ENCODE assay signal across 20 mouse cellular contexts in the genomic region with DNA sequence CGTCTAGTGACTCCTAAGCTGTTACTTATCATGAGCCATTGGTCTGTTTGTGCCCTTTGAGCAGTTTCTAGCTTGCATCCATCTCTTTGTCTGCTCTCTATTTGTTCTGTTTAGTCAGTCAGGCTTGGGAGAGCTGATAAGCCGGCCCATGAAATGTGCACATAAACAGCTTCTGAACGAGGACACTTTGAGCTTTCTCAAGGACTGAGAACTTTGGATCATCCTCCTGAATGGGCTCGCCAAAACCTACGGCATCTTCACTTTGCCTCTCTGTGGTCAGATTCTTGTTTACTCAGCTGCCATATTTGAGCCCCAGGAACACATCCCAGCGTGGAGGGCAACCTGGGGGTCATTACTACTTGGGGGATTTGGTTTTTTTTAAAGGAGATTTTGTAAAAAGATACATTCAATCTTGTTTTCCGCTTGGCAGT.
DNase-seq lines count a peak whose midpoint lies in the region; TF ChIP-seq lines count a peak whose summit lies in the region.
"Had no signal": no experiment of that assay in that cellular context is flagged by ENCODE, and none has a peak within 500 bp of the region (broad histone marks: within the 10 kb centered on the region; RNA-seq: fewer than 3 reads in every experiment).

No protein-coding gene starts in this region.

- H3K4me1 ChIP-seq in lung, adult 2 months (ENCODE audit: control insufficient read depth, insufficient read depth, low read length): no peaks in the 10 kb centered on the region; the same call in 1 of the 2 replicates
- H3K4me1 ChIP-seq in thymus, adult 2 months (replicated peaks; ENCODE audit: control insufficient read depth, insufficient read depth, low read length): no peaks in the 10 kb centered on the region
- H3K4me1 ChIP-seq: forebrain, embryonic 12.5 days; hindbrain, embryonic 12.5 days; liver, embryonic 13.5 days had no signal

- no peak for TF ChIP-seq POLR2A in lung, adult 2 months (IDR thresholded peaks at IDR 0.05; ENCODE audit: borderline replicate concordance, extremely low read depth, low read depth, low read length)
- no peak for TF ChIP-seq POLR2A in thymus, adult 2 months (IDR thresholded peaks at IDR 0.05; ENCODE audit: control insufficient read depth, extremely low read depth, insufficient read depth, low read length, poor library complexity)

- no peak overlapping the region for H3K27ac ChIP-seq in thymus, adult 2 months (ENCODE audit: control insufficient read depth, insufficient read depth, low read length)
- H3K27ac ChIP-seq: forebrain, embryonic 12.5 days; gastrocnemius, adult 2 months; hindbrain, embryonic 12.5 days; kidney, postnatal 0 days; liver, embryonic 13.5 days; macrophage had no signal

- H3K36me3 ChIP-seq in thymus, adult 2 months (ENCODE audit: control insufficient read depth, insufficient read depth, low read length): no peaks in the 10 kb centered on the region
- H3K36me3 ChIP-seq: forebrain, embryonic 12.5 days; hindbrain, embryonic 12.5 days; liver, embryonic 13.5 days had no signal

- no peak overlapping the region for H3K4me3 ChIP-seq in lung, adult 2 months (replicated peaks; ENCODE audit: extremely low read depth, low read depth, low read length)
- no peak overlapping the region for H3K4me3 ChIP-seq in thymus, adult 2 months (ENCODE audit: control insufficient read depth, insufficient read depth, low read length)
- H3K4me3 ChIP-seq: forebrain, embryonic 12.5 days; gastrocnemius, adult 2 months; hindbrain, embryonic 12.5 days; liver, embryonic 13.5 days had no signal

- H3K27me3 ChIP-seq in thymus, adult 2 months (ENCODE audit: control insufficient read depth, insufficient read depth, low read length): no peaks in the 10 kb centered on the region
- H3K27me3 ChIP-seq: forebrain, embryonic 12.5 days; hindbrain, embryonic 12.5 days; liver, embryonic 13.5 days had no signal

- TF ChIP-seq CTCF in lung, adult 2 months (IDR thresholded peaks at IDR 0.05; ENCODE audit: insufficient read depth, low read length): no peak
- no peak for TF ChIP-seq CTCF in thymus, adult 2 months (IDR thresholded peaks at IDR 0.05; ENCODE audit: borderline replicate concordance, control insufficient read depth, extremely low read depth, insufficient read depth, low read length, poor library complexity)

- DNase-seq in heart, adult 18-20 months: peak; percentile 38 to 50
- no peak for DNase-seq in heart, postnatal 4 days
- DNase-seq in lung, postnatal 10 days: peak; percentile 24
- no peak for DNase-seq in lung, adult 2 months
- DNase-seq in 3T3-L1 (ENCODE audit: low read depth, low spot score) (peak; percentile 86), adipocyte (ENCODE audit: low spot score) (peak; percentile 21)
- no peak for DNase-seq in thymus, adult 2 months
- DNase-seq: cerebellum, adult 11-12 months; cerebellum, postnatal 10 days; gastrocnemius, adult 2 months; kidney, adult 2 months; layer of hippocampus, adult 9-11 months; liver, embryonic 13.5 days; retina, postnatal 1 day; right cerebral cortex, postnatal 25 days; thymus, postnatal 4 days had no signal

- WGBS in lung, adult 2 months: 69% methylated on average over 7 of the region's 7 CpGs
- 88% methylated on average over 7 of the region's 7 CpGs for WGBS in thymus, adult 2 months

Comparison
In these comparisons a context has a peak if more than half of its experiments do, and no peak if none do; other contexts are left out.
1. DNase-seq: peak in heart, adult 18-20 months (2 of 2), lung, postnatal 10 days (single experiment), 3T3-L1 (single experiment) and adipocyte (single experiment); none in heart, postnatal 4 days (single experiment), lung, adult 2 months (single experiment) and thymus, adult 2 months (single experiment).